Mouse (Mus musculus) erythroid progenitor cell, adult 5-6 weeks (primary cell): ENCODE results near the gene Ccdc141. TPM values are rescaled to one million over a fixed set of nuclear protein-coding genes. Genes with fewer than 3 reads are reported as not detected.

Source experiments
- ATAC-seq: replicated peaks from 2 replicates; pipeline ENCODE4 v1.8.0; 2016; ENCODE audit warnings: moderate number of reproducible peaks, mild to moderate bottlenecking, moderate TSS enrichment, inconsistent platforms; ENCODE audit not compliant: poor library complexity, low FRiP score, severe bottlenecking
- total RNA-seq, 2 experiments: library from RNA; stranded (forward) in 1 of 2; stranded (reverse) in 1 of 2; fragments of 150-400 nt in 1 of 2; fragments of 186-747, 209-891 nt in 1 of 2; gene quantifications; 2 replicates each; pipeline versions ENCODE4 v1.2.3 to v1.2.4; 2015 to 2017; ENCODE audit warnings: low replicate concordance in 2 of 2

The Ccdc141 gene
- total RNA-seq (2015; ENCODE audit: low replicate concordance) = 2.2 and 2.9 TPM in 2 replicates
- 0.45 and 4.2 TPM in 2 replicates for total RNA-seq (2017; ENCODE audit: low replicate concordance)

GRCm38 (mm10) chr2:77170633-77171105 lies at the start of gene Ccdc141:
Gene Ccdc141, minus strand, starts transcription at chr2:77170636.
- ATAC-seq = no peak

DNA sequence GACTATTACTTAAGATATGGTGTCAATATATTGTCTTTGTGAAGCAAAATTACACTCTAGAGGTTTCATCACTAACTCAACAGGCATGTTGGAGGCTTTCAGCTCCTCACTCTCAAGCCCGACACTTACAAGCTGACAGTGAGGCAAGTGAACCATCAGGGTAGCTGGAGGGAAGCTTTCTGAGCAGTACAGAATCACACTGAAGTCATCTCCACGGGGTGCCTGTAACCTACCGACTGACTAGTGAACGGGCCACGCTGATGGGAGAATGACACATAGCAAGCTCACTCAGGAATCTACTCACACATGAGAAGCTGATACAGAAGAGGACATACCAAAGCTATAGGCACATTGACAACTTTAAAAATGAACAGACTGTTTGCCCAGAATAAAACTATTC lies 42.4 kb upstream of the Ccdc141 start:
- no peak for ATAC-seq

DNA sequence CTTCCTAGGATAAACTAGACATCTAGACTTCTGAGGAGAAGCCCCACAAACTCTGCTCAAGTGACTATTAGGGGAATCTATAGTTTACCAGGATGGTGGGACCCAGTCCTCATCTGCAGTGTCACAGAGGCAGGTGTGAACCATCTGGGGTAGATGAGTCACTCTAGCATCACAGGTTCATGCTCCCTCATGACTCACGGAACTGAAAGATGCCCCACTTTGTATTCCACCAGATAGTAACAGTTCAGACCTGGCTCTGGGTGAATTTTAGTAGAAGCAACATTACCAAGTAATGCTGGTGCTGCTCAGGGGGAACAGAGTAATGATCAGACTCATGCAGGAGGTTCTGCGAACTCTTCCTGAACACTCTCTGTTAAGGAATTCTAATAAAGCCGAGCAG lies 36.5 kb upstream of the Ccdc141 start:
- no peak for ATAC-seq

DNA sequence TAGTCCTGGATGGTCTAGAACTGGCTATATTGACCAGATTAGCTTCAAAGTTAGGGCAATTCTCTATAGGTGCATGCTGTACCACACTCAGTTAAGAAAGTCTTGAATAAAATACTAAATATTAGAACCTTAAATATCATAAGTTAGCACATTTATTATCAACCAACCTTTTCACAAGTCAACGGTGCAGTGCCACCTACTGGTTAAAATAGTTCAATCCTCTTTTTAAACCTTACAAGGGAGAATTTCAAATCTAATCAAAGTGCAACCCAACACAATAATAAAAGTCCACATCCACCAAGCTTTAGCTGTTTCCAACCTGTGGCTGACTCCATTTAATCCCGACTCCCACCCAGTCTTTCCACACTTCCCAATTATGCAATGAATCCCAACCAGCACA lies 33.5 kb upstream of the Ccdc141 start:
- ATAC-seq = no peak

- ATAC-seq = no peak
Observed at GRCm38 (mm10) chr2:77201900-77202299, 31.5 kb upstream of the Ccdc141 start.

DNA sequence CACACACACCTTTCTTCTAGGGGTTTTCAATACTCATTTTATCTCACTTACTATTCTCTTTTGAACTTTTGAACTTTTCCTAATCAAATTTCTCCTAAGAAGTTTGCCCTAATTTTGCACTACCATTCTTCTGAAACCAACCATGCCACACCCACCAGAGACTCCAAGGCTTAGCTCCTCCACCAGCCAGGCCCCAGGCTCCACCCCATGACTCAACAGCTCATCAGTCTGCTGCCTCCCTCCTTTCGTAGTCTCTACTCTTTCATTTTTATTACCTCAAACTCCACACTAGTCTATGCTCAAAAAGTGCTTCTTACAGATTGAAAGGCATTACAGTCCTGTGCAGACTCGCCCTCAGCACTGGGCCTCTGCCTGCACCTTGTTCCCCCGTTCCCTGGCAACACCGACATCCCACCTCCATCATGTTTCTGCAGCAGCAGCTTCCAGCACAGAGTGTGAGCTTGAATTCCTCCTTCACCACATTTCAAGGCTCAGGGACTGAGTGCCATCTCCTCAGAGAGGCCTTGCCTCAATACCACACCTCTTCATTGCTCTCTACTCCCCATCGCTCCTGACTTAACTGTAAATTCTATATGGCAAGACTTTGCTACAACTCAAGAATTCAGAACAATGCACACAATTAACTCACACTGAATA lies 30.6 kb upstream of the Ccdc141 start:
- ATAC-seq = peak; percentile 98

DNA sequence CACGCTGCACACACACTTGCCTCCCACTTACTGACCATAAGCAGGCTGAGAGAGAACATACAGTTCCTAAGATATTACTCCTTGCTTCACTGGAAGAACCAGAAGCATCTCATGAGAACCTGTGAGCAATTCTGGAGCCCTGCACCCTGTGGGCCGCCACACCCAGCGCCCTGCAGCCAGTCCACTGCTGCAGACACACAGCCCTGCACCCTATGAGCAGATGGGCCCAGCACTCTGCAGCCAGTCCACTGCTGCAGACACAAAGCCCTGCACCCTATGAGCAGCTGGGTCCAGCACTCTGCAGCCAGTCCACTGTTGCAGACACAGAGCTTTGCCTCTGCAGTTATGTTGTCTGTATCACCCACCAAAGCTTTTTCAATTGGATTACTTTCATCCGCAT lies 29.9 kb upstream of the Ccdc141 start:
- no peak for ATAC-seq

DNA sequence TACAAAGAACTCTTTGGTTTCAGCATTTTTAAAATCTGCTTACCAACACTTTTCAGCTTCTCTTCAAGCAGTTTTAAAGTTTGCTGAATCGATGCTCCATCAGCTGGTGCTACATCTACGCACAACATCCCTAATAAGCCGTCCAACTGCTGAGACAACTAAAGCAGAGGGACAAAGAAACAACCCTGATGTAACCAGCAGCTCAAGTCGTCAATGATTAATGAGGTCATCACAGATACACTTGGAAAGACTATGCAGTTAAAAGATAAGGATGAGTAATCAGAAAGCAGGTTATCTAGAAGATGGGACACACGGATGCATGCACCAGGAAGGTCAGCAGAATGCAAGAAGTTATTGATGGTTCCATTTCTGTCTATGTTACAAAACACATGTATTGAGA lies 27.8 kb upstream of the Ccdc141 start:
- ATAC-seq = no peak

- no peak for ATAC-seq
Observed at GRCm38 (mm10) chr2:77196819-77197218, 26.4 kb upstream of the Ccdc141 start.

GRCm38 (mm10) chr2:77195056-77195455 lies 24.6 kb upstream of the Ccdc141 start:
- no peak for ATAC-seq

DNA sequence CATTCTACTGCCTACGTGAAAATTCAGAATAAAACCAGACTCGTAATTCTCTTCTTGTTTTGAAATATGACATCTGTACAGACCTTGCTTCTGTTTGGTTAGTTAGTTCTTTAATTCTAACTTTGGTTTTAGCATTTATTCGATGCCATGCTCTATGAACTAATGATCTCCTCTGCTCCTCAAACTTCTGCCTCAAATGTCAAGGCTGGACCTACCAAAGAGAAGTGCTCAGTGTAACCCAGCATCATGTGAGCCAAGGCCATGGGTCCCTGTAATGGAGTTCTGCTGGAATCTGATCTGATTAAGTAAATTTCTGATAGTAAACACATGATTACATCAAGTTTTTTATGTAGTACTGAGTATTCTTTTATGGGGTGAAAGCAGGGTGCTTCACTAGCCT lies 21.4 kb upstream of the Ccdc141 start:
- ATAC-seq = no peak

DNA sequence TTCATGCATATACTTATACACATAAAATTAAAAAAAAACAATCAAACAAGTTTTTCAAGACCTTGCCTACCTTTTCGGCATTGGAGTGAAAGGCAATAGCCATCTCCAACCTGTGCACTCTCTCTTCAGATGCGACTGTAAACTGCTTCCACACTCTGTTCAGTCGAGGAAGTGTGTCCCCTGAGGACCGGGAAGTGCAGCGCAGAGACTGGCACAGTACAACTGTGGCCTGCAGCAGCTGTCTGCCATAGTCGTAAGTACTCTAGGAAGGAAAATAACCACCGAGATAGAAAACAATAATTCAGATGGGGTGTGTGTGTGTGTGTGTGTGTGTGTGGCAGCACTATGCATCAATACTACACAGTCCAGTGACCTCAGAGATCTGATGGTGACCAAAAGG lies 20.5 kb upstream of the Ccdc141 start:
- ATAC-seq = no peak

DNA sequence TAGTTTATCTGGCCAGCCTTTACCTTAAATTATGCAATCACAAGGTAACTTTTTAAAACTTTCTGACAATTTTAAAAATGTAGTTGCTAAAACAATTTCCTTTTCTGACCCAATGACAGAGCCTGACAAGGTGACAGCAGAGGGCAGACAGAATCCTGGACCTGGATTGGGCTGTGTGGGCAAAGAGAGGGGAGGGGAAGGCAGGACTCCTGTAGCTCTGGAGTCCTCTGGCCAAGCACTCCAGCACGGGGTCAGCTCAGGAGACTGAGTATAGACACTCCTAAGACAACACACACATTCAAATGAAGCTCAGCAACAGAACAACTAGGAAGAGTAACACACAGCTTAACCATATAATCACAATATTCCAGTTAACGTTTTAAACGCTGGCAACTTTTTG lies 19.9 kb upstream of the Ccdc141 start:
- no peak for ATAC-seq

DNA sequence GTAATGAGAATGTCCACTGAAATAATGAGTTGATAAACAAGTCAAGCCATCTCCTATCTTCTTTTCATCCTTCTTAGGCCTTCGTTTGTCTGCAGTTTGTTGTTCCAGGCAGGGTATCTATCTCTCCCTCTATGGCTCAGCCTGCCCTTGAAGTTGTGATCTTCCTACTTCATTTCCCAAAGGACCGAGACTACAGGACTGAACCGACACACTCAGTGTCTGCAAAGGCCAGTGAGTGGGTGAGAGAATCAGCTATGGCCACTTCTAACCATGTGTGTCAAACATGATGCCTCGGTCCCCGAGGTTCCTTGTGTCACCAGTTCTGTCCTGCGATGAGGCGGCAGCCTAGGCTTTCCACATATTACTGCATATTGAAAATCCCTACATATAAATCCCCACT lies 19.2 kb upstream of the Ccdc141 start:
- no peak for ATAC-seq

DNA sequence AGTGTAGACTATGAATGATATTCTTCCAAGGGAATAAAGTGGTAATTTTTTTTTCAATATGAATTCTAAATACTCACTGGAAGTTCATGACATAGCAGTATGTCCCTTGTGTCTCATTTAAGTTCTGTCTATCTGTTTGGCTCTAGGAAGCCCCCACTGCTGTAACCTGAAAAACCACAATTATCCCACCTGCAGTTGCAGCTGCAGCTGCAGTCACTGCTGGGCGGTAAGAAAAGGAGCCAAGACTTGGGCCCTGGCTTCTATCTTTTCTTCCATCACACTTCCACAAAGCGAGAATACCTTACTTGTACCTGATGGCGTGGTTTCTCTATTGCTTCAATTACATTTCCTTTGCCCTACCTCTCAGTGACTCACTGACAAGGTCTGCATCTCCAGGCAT lies 17.1 kb upstream of the Ccdc141 start:
- no peak for ATAC-seq

- ATAC-seq = no peak
Observed at GRCm38 (mm10) chr2:77186912-77187311, 16.5 kb upstream of the Ccdc141 start.

- no peak for ATAC-seq
Observed at GRCm38 (mm10) chr2:77184049-77184571, 13.7 kb upstream of the Ccdc141 start.

DNA sequence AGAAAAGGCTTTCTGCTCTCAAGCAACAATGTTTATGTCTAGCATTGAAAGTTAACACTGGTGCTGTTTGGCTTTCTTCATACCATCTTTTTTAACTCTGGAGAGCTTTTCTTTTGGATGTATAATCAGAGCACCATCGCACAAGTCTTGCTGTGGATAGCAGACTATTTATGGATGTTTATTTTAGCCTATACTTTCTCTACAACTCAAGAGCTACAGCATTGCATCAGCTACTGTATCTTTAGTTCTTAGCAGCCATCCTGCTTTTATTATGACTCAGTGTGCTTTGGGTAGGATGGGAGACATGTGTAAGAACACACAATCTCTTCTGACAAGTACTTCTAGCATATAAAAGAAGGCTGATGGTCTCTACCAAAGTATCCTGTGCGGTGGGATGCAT lies 13.2 kb upstream of the Ccdc141 start:
- no peak for ATAC-seq

DNA sequence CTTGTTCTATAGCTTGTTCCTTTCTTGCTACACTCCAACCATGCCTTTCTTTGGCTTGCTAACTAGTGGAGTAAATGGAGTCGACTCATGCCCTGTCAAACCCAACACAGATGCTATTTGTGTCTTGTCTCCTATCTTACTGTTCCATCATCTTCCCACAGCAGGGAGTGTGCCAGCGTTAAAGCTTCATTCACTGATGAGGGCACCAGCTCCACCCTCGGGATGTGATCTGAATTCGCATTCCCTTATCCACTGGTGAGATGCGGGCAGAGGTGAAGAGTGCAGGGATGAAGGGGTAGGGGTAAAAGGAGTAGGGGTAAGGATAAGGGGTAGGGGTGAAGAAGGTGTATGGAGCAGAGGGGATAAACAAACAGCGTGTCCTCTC lies 12.6 kb upstream of the Ccdc141 start:
- ATAC-seq = no peak

DNA sequence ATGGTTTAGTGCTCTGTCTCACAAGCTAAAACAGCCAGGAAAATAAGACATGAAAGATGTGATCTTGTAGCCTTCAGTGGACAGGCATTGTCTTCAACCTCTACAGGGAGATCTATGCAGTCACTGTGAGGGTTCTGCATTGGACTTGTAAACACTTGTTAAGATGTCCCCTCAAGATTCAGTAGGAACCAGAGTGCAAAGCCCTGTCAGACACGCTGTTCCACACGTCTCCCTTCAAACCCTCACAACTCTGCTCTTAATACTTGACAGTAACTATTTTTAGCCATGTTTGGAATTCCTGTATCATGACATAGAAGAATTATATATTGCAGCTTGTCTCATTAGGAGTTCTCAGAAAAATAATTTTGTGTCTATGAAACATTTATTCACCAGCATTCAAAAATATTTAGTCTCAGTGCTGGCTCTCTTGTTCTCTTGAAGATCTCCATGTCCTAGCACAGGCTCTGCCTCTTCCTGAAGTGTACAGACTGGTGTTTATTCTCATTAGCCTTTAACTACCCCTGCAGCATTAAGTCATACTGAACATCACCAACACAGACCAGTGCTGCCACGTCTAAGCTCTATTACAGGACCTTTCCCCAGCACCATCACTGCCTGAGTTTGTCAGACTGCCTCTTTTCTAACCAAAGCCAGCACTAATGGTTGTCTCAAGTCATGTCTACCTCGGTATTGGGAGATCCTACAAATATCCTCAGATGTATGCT lies 12.0 kb upstream of the Ccdc141 start:
- no peak for ATAC-seq

DNA sequence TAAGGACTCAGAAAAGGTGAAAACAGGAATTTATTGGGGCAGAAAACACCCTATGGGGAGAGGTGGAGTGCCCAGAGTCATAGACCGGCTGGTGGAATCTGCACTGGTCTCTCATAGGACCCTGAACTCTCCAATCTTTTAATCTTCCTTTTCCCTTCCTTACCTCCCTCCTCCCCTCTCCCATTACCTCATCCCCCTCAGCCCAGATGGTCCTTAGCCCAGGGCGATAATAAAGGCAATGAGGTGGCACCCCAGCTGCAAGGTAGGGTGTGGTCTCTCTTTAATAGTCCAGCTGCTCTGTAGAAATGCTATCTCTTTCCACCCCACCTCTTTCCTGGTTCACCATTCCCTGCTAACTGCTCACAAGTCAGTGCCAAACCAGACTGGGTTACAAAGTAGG lies 7.0 kb upstream of the Ccdc141 start:
- peak; percentile 88 for ATAC-seq
